Mouse (Mus musculus) thymus, adult 2 months (tissue): ENCODE measurements at regions not wholly inside any gene's neighbourhood (a gene's known extent, or its start where the extent isn't known, plus 50 kb on each side); places are given as distances from the start of the nearest gene placed in this dataset.

Experiments
- DNase-seq: peaks from one replicate; pipeline ENCODE4 v3.0.0; 2021
- H3K27ac ChIP-seq: fragments of 200-500 bp; 2 replicates; pipeline ENCODE4 v1.5.1; 2012; ENCODE audit warnings: low read length, control low read depth; ENCODE audit not compliant: control insufficient read depth, insufficient read depth
- H3K27me3 ChIP-seq: fragments of 200-500 bp; 2 replicates; pipeline ENCODE4 v1.6.1; 2012; ENCODE audit warnings: mild to moderate bottlenecking, low read length, moderate library complexity, mixed read lengths; ENCODE audit not compliant: control insufficient read depth, insufficient read depth
- H3K36me3 ChIP-seq: fragments of 200-500 bp; 2 replicates; pipeline ENCODE4 v1.6.1; 2012; ENCODE audit warnings: mild to moderate bottlenecking, low read length, moderate library complexity; ENCODE audit not compliant: control insufficient read depth, insufficient read depth
- H3K4me1 ChIP-seq: fragments of 200-500 bp; replicated peaks from 2 replicates; pipeline ENCODE4 v1.6.1; 2012; ENCODE audit warnings: low read length; ENCODE audit not compliant: control insufficient read depth, insufficient read depth
- H3K4me3 ChIP-seq: fragments of 200-500 bp; 2 replicates; pipeline ENCODE4 v1.5.1; 2012; ENCODE audit warnings: mild to moderate bottlenecking, low read length, control low read depth, moderate library complexity; ENCODE audit not compliant: control insufficient read depth, insufficient read depth
- CTCF ChIP-seq: fragments of 200-500 bp; IDR thresholded peaks from 2 replicates; pipeline ENCODE4 v1.5.1; 2012; ENCODE audit warnings: mild to moderate bottlenecking, control low read depth, low read length, moderate library complexity, borderline replicate concordance; ENCODE audit not compliant: control insufficient read depth, poor library complexity, insufficient read depth; ENCODE audit errors: extremely low read depth
- POLR2A ChIP-seq: fragments of 200-500 bp; IDR thresholded peaks from 2 replicates; pipeline ENCODE4 v1.6.1; 2012; ENCODE audit warnings: mild to moderate bottlenecking, low read length, control low read depth, moderate library complexity; ENCODE audit not compliant: control insufficient read depth, poor library complexity, insufficient read depth; ENCODE audit errors: extremely low read depth
- WGBS: fragments of 180-500 bp; shearing (Covaris S2); methylation state at CpG from one replicate; pipeline ENCODE4 v1.1.7; 2018; 5-methylcytosine and 5-hydroxymethylcytosine counted together

- TF ChIP-seq CTCF: no peak
- no peak for TF ChIP-seq POLR2A
- Histone ChIP-seq H3K36me3 (no peaks in the 10 kb centered on the region), H3K4me3 (no peak overlapping the region), H3K27me3 (no peaks in the 10 kb centered on the region), H3K27ac (no peak overlapping the region), H3K4me1 (no peaks in the 10 kb centered on the region)
- no peak for DNase-seq
- 84% methylated on average over 5 of the region's 5 CpGs for WGBS
Measured at GRCm38 (mm10) chr2:73996986-73997385, 85.9 kb upstream of the Atp5g3 start.

- H3K36me3 ChIP-seq: no peaks in the 10 kb centered on the region
- no peaks in the 10 kb centered on the region for H3K4me1 ChIP-seq
- H3K27ac ChIP-seq: no peak overlapping the region
- TF ChIP-seq CTCF (no peak), POLR2A (no peak)
- no peak for DNase-seq
- H3K27me3 ChIP-seq: no peaks in the 10 kb centered on the region
- 85% methylated on average over 11 of the region's 11 CpGs for WGBS
- H3K4me3 ChIP-seq: no peak overlapping the region
Measured at GRCm38 (mm10) chr2:73991818-73992217, 80.7 kb upstream of the Atp5g3 start.

- WGBS: 88% methylated on average over 10 of the region's 10 CpGs
- TF ChIP-seq CTCF: no peak
- no peak for TF ChIP-seq POLR2A
- Histone ChIP-seq H3K4me1 (no peaks in the 10 kb centered on the region), H3K36me3 (no peaks in the 10 kb centered on the region), H3K4me3 (no peak overlapping the region), H3K27me3 (no peaks in the 10 kb centered on the region), H3K27ac (no peak overlapping the region)
- DNase-seq: no peak
Measured at GRCm38 (mm10) chr2:73987441-73988105, 76.4 kb upstream of the Atp5g3 start.

GRCm38 (mm10) chr2:73985911-73986250 is 74.8 kb upstream of the Atp5g3 start:
- Histone ChIP-seq H3K4me1 (no peaks in the 10 kb centered on the region), H3K36me3 (no peaks in the 10 kb centered on the region), H3K4me3 (no peak overlapping the region), H3K27ac (no peak overlapping the region), H3K27me3 (no peaks in the 10 kb centered on the region)
- TF ChIP-seq POLR2A: no peak
- no peak for DNase-seq
- WGBS: 86% methylated on average over 6 of the region's 6 CpGs

- Histone ChIP-seq H3K27ac (no peak overlapping the region), H3K36me3 (no peaks in the 10 kb centered on the region), H3K27me3 (no peaks in the 10 kb centered on the region), H3K4me3 (no peak overlapping the region), H3K4me1 (no peaks in the 10 kb centered on the region)
- TF ChIP-seq CTCF: no peak
- no peak for TF ChIP-seq POLR2A
- 86% methylated on average over 14 of the region's 14 CpGs for WGBS
- no peak for DNase-seq
Measured at GRCm38 (mm10) chr2:73985238-73985910, 74.2 kb upstream of the Atp5g3 start.

- Histone ChIP-seq H3K36me3 (no peaks in the 10 kb centered on the region), H3K27ac (no peak overlapping the region), H3K27me3 (no peaks in the 10 kb centered on the region), H3K4me1 (no peaks in the 10 kb centered on the region), H3K4me3 (no peak overlapping the region)
- WGBS: 68% methylated on average over 4 of the region's 4 CpGs
- no peak for DNase-seq
- TF ChIP-seq POLR2A: no peak
- TF ChIP-seq CTCF: no peak
Measured at GRCm38 (mm10) chr2:73983166-73983565, 72.0 kb upstream of the Atp5g3 start.
